Mouse (Mus musculus): ENCODE measurements around the gene Dcaf17. TPM values are rescaled to one million over a fixed set of nuclear protein-coding genes. Genes with fewer than 3 reads are reported as not detected.

The Dcaf17 gene
- polyA plus RNA-seq, 1 experiment: 2.0 TPM

DNA sequence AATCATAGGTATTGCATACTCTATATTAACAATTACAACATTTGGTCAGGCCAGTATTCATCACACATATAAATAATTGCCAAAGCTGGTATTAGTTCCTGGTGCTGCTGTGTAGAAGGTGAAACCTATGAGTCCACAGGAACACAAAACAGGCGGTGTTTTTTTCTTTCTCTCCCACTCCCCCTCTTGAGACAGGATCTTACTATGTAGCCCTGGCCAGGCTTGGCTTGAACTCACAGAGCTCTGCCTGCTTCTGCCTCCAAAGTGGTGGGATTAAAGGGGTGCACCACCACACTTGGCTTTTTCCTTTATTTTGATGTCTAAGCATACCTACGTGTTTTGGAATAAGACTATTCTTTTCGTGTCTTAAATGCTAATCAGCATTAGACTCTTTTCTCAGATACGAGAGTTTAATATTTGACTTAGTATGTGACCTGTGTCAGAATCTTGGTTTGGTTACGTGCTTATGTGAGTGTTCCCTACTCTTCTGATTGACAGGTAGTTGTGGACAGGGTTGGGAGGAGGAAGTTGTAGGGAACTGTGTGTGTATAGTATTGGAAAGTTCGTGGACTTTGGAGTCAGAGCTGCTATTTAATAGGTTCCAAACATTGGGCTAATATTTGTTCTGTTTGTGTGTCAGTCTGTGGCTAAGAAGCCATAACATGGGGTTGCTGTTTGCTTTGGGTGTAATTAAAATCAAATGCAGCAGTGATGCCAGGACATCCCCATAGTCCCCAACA is 28.5 kb downstream of the Dcaf17 start:
- no peak overlapping the region for H3K4me3 ChIP-seq (ENCODE audit: insufficient read depth, poor library complexity, severe bottlenecking)
- H3K79me3 ChIP-seq (ENCODE audit: low read depth): no peaks in the 10 kb centered on the region
- H3ac ChIP-seq (ENCODE audit: control insufficient read depth, insufficient read length, low read depth): no peak overlapping the region
- H3K79me2 ChIP-seq (ENCODE audit: control insufficient read depth, insufficient read depth): no peaks in the 10 kb centered on the region
- H3K27me3 ChIP-seq (ENCODE audit: control insufficient read depth, insufficient read depth, insufficient read length): no peaks in the 10 kb centered on the region
- H3K36me3 ChIP-seq (ENCODE audit: control insufficient read depth, insufficient read depth): peaks cover 51% of the 10 kb centered on the region
- TF ChIP-seq MAX (IDR thresholded peaks at IDR 0.05): no peak
- TF ChIP-seq FOSL1 (IDR thresholded peaks at IDR 0.05; ENCODE audit: insufficient read depth, low read length, poor library complexity, severe bottlenecking): no peak
- TF ChIP-seq CTCF (IDR thresholded peaks at IDR 0.05; ENCODE audit: control insufficient read depth, insufficient read depth, insufficient read length): no peak
- no peak for TF ChIP-seq CEBPB (IDR thresholded peaks at IDR 0.05; ENCODE audit: low read depth)
- TF ChIP-seq USF1 (IDR thresholded peaks at IDR 0.05; ENCODE audit: low read depth): no peak
- no peak for TF ChIP-seq MYOG (IDR thresholded peaks at IDR 0.05; ENCODE audit: control insufficient read depth, extremely low read depth, insufficient read length)
- no peak for TF ChIP-seq MYOD1 (IDR thresholded peaks at IDR 0.05; ENCODE audit: control insufficient read depth, insufficient read length, low read depth)

DNA sequence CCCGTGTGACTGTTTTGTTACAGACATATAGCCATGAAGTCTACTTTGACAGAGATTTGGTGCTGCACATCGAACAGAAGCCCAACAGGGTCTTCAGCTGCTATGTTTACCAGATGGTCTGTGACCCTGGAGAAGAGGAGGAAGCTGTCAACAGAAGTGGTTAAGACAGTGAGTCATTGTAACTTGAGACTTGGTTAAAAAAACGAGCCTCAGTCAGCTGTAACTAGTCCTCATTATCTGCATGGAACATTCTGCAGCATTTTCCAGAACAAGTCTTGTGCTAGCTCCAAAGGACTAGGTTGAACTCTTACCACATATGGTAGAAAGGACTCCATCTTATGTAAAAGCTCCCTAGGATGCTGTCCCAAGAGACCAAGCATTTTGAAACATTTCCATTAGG is 34.6 kb downstream of the Dcaf17 start:
- no peak overlapping the region for H3ac ChIP-seq (ENCODE audit: control insufficient read depth, insufficient read length, low read depth)
- H3K79me2 ChIP-seq (ENCODE audit: control insufficient read depth, insufficient read depth): no peaks in the 10 kb centered on the region
- H3K27me3 ChIP-seq (ENCODE audit: control insufficient read depth, insufficient read depth, insufficient read length): no peaks in the 10 kb centered on the region
- H3K79me3 ChIP-seq (ENCODE audit: low read depth): no peaks in the 10 kb centered on the region
- no peak for TF ChIP-seq FOSL1 (IDR thresholded peaks at IDR 0.05; ENCODE audit: insufficient read depth, low read length, poor library complexity, severe bottlenecking)
- TF ChIP-seq USF1 (IDR thresholded peaks at IDR 0.05; ENCODE audit: low read depth): no peak
- TF ChIP-seq MYOG (IDR thresholded peaks at IDR 0.05; ENCODE audit: control insufficient read depth, extremely low read depth, insufficient read length): no peak
- TF ChIP-seq CTCF (IDR thresholded peaks at IDR 0.05; ENCODE audit: control insufficient read depth, insufficient read depth, insufficient read length): no peak
- no peak for TF ChIP-seq CEBPB (IDR thresholded peaks at IDR 0.05; ENCODE audit: low read depth)
- TF ChIP-seq MYOD1 (IDR thresholded peaks at IDR 0.05; ENCODE audit: control insufficient read depth, insufficient read length, low read depth): no peak
- no peak for TF ChIP-seq MAX (IDR thresholded peaks at IDR 0.05)
- no peak overlapping the region for H3K4me3 ChIP-seq (ENCODE audit: insufficient read depth, poor library complexity, severe bottlenecking)
- H3K36me3 ChIP-seq (ENCODE audit: control insufficient read depth, insufficient read depth): peaks cover 44% of the 10 kb centered on the region

DNA sequence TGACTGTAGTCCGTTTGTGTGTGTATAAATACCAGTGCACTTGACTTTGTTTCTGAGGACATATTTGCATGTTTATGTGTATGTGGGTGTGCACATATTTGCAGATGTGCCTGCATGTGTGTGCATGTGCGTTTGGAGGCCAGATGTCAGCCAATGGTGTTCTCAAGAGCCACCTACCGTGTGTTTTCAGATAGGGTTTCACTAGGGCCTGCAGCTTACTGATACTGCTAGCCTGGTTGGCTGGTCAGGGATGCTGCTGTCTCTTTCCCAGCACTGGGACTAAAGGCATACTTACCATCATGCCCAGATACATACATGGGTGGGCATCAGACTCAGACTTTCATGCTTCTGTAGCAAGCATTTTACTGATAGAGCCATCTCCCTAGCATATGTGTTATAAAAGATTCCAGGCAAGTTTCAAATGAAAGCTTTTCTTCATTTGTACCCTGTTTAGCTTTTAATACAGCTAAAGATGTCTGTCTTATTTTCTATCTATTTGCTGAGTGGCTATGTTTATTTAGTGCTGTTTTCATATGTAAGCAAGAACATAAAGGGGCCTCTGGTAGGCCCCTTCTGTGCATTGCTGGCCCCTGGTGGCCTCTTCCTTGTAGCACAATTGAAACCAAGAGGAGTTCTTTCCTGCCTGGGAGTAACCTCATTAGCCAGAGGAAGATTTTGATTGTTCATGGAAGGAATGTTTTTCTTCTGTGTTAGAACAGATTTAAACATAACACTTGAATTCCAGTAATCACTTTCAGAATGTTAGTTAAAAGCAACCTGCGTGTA is 35.7 kb downstream of the Dcaf17 start:
- Histone ChIP-seq H3K4me3 (ENCODE audit: insufficient read depth, poor library complexity, severe bottlenecking) (no peak overlapping the region), H3K79me3 (ENCODE audit: low read depth) (no peaks in the 10 kb centered on the region), H3K79me2 (ENCODE audit: control insufficient read depth, insufficient read depth) (no peaks in the 10 kb centered on the region), H3ac (ENCODE audit: control insufficient read depth, insufficient read length, low read depth) (no peak overlapping the region), H3K27me3 (ENCODE audit: control insufficient read depth, insufficient read depth, insufficient read length) (no peaks in the 10 kb centered on the region), H3K36me3 (ENCODE audit: control insufficient read depth, insufficient read depth) (peaks cover 47% of the 10 kb centered on the region)
- TF ChIP-seq MYOD1 (IDR thresholded peaks at IDR 0.05; ENCODE audit: control insufficient read depth, insufficient read length, low read depth) (no peak), USF1 (IDR thresholded peaks at IDR 0.05; ENCODE audit: low read depth) (no peak), FOSL1 (IDR thresholded peaks at IDR 0.05; ENCODE audit: insufficient read depth, low read length, poor library complexity, severe bottlenecking) (no peak)

DNA sequence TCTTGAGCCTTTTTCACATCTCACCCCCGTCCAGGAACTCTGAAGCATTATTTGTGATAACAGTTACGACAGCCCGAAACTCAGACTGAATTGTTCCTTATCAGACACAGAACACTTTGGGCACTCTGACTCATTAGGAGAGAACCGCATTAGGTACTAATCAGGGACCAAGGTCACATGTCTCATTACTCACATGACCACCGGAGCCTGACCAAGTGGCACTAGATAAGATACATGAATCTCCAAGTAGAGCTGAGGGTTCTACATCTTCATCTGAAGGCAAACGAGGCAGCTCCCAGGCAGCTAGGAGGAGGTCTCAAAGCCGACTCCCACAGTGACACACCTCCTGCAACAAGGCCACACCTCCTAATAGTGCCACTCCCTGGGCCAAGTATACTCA is 41.0 kb downstream of the Dcaf17 start:
- Histone ChIP-seq H3ac (ENCODE audit: control insufficient read depth, insufficient read length, low read depth) (no peak overlapping the region), H3K36me3 (ENCODE audit: control insufficient read depth, insufficient read depth) (peaks cover 19% of the 10 kb centered on the region), H3K27me3 (ENCODE audit: control insufficient read depth, insufficient read depth, insufficient read length) (no peaks in the 10 kb centered on the region), H3K4me3 (ENCODE audit: insufficient read depth, poor library complexity, severe bottlenecking) (no peak overlapping the region), H3K79me2 (ENCODE audit: control insufficient read depth, insufficient read depth) (no peaks in the 10 kb centered on the region), H3K79me3 (ENCODE audit: low read depth) (no peaks in the 10 kb centered on the region)
- TF ChIP-seq FOSL1 (IDR thresholded peaks at IDR 0.05; ENCODE audit: insufficient read depth, low read length, poor library complexity, severe bottlenecking) (no peak), USF1 (IDR thresholded peaks at IDR 0.05; ENCODE audit: low read depth) (no peak), MYOG (IDR thresholded peaks at IDR 0.05; ENCODE audit: control insufficient read depth, extremely low read depth, insufficient read length) (no peak), CEBPB (IDR thresholded peaks at IDR 0.05; ENCODE audit: low read depth) (no peak), CTCF (IDR thresholded peaks at IDR 0.05; ENCODE audit: control insufficient read depth, insufficient read depth, insufficient read length) (no peak), MAX (IDR thresholded peaks at IDR 0.05) (no peak), MYOD1 (IDR thresholded peaks at IDR 0.05; ENCODE audit: control insufficient read depth, insufficient read length, low read depth) (no peak)

DNA sequence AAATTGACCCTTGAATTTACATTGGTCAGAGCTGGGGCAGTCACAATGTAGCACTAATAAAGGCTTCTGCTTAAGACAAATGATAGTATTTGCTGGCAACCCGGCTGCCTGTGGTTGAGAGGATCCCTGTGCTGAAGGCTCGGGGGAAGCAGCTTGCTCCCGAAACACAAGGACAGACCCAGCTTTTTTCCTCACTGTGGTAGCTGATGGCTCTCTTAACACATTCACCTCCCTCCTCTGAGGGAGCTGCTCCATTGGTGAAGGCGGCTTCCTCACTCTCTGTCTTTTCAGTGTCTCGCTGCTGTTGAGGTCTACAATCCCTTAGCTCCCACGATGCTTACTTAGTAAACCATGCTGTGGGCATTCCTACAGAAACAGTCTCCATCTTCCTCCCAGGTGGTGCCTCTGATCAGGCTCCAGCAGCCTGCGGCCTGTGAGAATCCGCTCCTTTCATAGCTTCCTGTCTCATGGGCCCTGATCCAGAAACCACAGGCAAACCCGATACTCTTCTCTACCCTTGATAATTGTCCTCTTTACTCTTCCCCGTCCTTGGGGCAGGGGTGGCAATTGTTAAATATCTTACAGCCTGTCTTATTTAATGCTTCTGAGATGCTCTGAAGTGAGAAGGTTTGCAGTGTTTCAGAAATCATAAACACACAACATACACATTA is 47.6 kb downstream of the Dcaf17 start:
- Histone ChIP-seq H3ac (ENCODE audit: control insufficient read depth, insufficient read length, low read depth) (no peak overlapping the region), H3K4me3 (ENCODE audit: insufficient read depth, poor library complexity, severe bottlenecking) (no peak overlapping the region), H3K79me2 (ENCODE audit: control insufficient read depth, insufficient read depth) (no peaks in the 10 kb centered on the region), H3K27me3 (ENCODE audit: control insufficient read depth, insufficient read depth, insufficient read length) (peaks cover 3% of the 10 kb centered on the region), H3K79me3 (ENCODE audit: low read depth) (no peaks in the 10 kb centered on the region), H3K36me3 (ENCODE audit: control insufficient read depth, insufficient read depth) (peaks cover 7% of the 10 kb centered on the region)
- no peak for TF ChIP-seq MYOD1 (IDR thresholded peaks at IDR 0.05; ENCODE audit: control insufficient read depth, insufficient read length, low read depth)
- TF ChIP-seq FOSL1 (IDR thresholded peaks at IDR 0.05; ENCODE audit: insufficient read depth, low read length, poor library complexity, severe bottlenecking): no peak
- no peak for TF ChIP-seq CEBPB (IDR thresholded peaks at IDR 0.05; ENCODE audit: low read depth)
- no peak for TF ChIP-seq USF1 (IDR thresholded peaks at IDR 0.05; ENCODE audit: low read depth)
- no peak for TF ChIP-seq MAX (IDR thresholded peaks at IDR 0.05)
- no peak for TF ChIP-seq MYOG (IDR thresholded peaks at IDR 0.05; ENCODE audit: control insufficient read depth, extremely low read depth, insufficient read length)
- no peak for TF ChIP-seq CTCF (IDR thresholded peaks at IDR 0.05; ENCODE audit: control insufficient read depth, insufficient read depth, insufficient read length)
